Mouse (Mus musculus) granulocyte monocyte progenitor cell, adult 5-6 weeks (primary cell): ENCODE results near the gene Kmt2a. TPM values are rescaled to one million over a fixed set of nuclear protein-coding genes. Genes with fewer than 3 reads are reported as not detected.
A peak's percentile ranks its signal among the peaks of the same experiment; 100 is the strongest.

Experiments used
- ATAC-seq: replicated peaks from 2 replicates; pipeline ENCODE4 v1.8.0; 2016; ENCODE audit warnings: mild to moderate bottlenecking, moderate TSS enrichment, inconsistent platforms; ENCODE audit not compliant: poor library complexity, severe bottlenecking
- total RNA-seq, 2 experiments: library from RNA; stranded (forward) in 1 of 2; stranded (reverse) in 1 of 2; fragments of 200-712, 200-1000 nt in 1 of 2; fragments of >200 nt in 1 of 2; fragmentation: Nextera tagmentation in 1 of 2; gene quantifications; 2 replicates each; pipeline ENCODE4 v1.2.3; 2014 to 2017

Kmt2a gene
- total RNA-seq (2014; fragmentation: Nextera tagmentation) (83.6 and 93.1 TPM in 2 replicates), total RNA-seq (2017) (7.4 and 10.8 TPM in 2 replicates)

DNA sequence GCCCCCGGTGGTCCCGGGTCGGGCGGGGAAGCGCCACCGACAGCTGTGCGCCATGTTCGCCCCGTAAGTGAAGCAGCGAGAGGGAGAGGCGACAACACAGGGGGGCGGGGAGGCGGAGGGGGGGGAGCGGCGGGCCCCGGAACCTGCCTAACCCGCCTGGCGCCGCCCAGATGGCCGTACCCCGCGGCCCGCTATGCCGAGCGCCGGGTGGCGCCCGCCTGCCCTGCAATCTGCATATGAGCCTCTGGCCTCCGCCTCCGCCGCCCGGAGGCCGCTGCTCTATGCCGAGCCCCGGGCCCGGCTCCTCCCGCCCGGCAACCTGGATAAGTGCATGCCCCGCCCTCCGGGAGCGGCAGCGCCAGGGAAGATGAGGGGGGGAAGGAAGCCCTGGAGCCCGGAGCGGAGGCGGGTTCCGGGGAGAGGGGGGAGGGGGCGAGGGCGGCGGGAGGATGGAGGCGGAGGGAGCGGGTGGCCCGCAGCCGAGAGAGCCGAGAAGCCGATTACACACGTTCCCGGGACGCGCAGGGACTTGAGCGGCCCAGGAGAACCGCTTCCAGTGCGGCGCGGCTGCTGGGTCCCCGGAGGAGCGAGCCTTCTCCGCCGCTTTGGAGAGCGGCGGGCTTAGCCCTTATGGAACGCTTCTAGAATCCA, at the start of gene Kmt2a:
Gene Kmt2a, minus strand, starts transcription at position 76 of the 651 bp plus-strand sequence.
- peak; percentile 82 for ATAC-seq

DNA sequence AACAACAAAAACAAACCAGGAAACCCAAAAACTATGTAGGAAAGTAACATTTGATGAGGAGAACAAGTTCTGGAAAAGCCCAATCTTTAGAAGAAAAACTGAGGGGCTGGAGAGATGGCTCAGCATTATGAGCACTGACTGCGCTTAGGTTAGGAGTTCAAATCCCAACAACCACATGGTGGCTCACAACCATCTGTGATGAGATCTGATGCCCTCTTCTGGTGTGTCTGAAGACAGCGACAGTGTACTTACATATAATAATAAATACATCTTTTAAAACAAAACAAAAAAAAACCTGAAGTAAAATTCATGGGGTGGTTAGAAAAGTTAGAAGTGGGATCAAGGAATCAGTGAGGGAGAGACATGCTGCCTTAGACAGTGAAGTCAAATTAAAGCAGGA, 40.4 kb upstream of the Kmt2a start:
- ATAC-seq = no peak

DNA sequence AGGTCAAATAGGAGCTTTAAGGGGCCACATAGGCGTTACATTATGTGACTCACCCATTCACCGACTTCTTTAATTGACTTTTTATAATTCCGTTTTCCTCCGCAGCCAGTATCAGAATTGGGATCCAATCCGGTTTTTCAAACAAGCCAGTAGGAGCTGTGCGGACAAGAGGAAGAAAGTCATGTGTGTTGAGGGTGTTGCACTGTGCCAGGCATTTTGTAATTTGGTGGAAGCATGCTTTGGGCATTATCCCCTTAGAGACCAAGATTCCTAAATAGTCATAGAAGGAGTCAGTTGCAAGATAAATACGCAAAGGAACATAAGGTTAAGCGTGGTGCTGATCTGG, 40.0 kb upstream of the Kmt2a start:
- ATAC-seq = peak; percentile 84

DNA sequence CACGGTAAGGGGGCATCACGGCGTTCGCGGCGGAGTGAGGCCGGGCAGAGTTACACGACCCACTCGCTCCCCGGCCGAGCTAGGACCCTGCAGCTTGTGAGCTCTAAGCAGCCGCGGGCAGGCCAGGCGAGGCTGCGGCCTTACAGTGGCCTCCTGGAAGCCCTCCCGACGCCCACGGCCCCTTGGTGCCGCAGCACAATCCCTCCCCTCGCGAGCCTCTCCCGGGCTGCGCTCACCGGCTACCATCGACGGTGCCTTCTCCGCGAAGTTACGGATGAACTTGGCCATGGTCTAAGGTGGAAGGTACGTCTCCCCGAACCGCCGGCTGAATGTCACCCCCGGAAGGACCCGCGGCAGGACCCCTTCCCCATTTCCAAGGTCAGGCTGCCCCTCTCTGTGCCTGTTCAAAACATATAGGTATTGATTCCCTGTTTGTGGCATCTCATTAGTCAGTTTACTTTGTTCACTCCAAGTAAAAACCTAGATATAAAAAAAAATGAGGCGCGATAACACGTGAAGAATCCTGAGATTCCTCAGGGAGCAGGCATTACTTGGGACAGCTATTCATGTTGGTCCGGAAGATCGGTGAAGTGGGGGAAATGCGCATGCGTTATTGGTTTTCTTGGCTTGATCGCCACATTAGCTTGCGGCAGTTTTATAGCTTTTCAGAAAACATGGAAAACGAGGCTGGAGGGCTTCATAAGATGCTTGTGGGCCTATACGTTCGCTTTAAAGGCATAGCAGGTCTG, 39.5 kb upstream of the Kmt2a start, which contains the start of gene Atp5l:
Gene Atp5l, minus strand, starts transcription at position 369 of the 749 bp plus-strand sequence.
- ATAC-seq = peak; percentile 75

DNA sequence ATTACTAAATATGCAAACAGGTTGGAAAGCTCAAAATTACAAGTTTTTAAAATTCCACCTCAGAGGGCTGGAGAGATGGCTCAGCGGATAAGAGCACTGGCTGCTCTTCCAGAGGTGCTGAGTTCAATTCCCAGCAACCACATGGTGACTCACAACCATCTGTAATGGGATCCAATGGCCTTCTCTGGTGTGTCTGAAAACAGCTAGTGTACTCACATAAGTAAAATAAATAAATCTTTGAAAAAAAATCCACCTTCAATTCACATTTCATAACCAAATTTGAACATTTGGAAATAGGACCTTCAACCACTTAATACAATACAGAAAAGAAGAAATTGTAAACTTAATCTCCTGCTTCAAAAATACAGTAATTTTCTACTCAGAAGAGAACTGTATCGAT, 38.5 kb upstream of the Kmt2a start:
- no peak for ATAC-seq

DNA sequence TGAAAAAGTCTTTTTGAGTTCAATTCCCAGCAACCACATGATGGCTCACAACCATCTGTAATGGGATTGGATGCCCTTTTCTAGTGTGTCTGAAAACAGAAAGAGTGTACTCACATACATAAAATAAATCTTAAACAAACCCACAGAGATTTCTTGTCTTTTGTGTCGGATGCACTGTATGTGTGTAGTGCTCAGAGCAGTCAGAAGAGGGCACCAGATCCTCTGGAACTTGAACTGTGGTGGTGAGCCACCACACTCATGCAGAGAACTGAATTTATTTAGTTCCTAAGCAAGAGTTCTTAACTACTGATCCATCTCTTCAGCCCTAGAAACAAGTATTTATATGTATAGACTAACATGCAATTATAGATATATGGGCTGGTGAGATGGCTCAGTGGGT, 35.1 kb upstream of the Kmt2a start:
- ATAC-seq = peak; percentile 51

DNA sequence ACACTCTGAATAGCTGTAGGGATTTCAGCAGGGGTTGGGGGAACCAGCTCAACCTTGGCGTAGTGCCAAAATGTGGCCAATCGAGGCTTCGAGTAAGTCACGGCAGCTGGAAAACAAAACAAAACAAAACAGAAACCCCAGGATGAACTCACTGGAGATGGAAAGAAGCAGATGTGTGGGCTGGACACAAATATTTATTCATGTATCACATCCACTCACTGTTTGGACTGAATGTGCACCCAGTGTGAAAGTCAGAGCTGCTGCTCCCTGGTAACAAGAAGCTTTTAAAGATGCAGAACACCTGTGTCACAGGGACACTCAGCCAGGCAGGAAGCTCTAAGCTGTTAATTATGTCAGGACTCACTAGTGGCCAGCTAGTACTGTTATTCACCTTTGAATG, 33.6 kb upstream of the Kmt2a start:
- no peak for ATAC-seq

DNA sequence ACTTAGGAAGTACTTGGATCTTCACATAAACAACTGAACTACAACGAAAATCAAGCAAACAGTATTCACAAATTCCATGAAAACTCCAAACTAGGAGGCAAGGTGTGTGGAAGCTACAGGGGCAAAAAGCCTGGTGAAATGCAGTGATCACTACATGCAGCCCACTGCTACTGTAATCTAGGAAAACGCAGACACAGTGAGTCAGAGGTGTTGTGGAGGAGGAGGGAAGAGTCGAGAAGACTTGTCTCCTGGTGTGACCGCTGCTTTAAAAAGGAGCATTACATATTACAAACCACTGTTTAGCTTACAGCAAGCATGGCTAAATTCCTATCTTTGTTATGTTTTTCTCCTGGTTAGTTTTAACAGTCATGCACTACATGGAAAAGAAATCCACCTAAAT, 30.3 kb upstream of the Kmt2a start:
- ATAC-seq = no peak

DNA sequence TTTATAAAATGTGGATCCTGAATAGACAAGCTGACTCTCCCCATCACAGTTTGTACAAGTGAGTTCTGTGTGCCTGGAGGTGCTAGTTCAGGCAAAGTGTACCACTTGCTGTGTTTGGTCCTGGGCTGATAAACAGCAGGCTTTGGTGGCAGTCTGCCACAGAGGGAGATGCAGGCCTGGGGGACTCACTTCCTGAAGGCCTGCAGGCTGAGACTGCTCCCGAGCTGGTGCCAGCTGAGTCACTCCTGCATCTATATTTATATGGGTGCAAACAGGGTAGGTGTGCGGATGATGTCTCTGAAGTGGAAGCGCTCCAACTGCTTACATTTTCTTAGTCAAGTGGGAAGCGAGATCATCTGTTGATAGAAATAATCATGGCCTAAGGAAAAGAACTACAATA, 24.5 kb upstream of the Kmt2a start:
- peak; percentile 60; the same call in 1 of the 2 replicates for ATAC-seq

DNA sequence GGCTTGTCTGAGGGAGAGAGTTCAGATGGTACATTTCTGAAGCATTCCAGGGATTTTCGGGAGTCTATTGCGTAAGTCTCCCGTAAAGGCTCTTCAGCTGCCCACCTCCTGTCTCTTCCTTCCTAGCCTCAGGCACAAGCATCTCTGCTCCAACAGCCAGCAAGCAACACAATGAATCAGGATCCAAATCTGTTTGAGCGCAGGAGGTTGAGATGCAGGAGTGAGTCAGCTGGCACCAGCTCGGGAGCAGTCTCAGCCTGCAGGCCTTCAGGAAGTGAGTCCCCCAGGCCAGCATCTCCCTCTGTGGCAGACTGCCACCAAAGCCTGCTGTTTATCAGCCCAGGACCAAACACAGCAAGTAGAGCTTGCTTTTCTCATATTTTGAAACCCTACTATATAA, 23.9 kb upstream of the Kmt2a start:
- ATAC-seq = 0 out of 2 replicates have a peak, but pooled peaks have one; percentile 45

DNA sequence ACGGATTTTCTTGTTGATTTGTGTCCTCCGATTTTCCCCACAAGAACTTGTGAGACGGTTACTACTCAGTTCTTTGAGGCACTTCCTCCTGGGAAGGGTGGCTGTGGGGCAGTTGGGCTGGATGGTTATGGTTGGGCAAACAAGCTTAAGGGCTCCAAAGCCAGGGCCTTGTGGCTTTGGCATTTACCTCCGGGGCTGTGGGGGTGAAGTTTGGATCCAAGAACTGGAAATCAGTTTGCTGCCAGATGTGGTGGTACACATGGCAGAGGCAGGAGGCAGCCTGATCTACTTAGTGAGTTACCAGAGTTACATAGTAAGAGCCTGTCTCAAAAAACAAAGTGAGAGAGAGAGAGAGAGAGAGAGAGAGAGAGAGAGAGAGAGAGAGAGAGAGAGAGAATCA, 22.8 kb upstream of the Kmt2a start:
- ATAC-seq = no peak

DNA sequence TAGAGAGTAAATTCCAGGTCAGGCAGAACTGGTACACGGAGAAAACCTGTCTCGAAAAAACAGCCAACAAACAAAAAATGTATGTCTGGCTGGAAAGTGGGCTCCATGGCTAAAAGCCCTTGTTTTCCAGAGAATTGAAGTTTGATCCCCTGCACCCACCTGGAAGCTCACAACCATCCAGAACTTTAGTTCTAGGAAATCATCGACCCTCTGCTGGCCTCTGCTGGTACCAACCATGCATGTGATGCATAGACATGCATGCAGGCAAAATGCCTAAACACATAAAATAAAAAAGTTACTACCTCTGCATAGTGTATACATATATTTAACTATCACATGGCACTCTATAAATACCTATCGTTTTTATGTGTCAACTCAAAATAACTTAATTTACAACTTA, 19.3 kb upstream of the Kmt2a start:
- ATAC-seq = no peak

DNA sequence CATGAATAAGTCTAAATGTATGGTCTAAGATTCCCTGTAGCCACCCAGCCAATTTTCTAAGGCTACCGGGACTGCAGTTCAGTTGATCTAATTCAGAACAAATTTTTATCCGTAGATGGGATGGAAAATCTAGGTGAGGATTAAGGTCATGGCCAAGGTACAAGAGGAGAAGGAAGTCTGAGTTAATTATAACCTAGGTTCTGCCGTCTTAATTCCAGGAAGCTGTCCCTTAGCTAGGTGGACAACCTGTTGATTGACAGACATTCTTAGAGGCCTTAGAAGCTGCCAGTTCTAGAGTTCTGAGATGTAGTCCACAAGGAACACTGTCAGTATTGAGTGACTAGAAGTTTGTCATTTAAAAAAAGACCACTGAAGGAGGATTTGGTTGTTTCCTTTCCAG, 18.6 kb upstream of the Kmt2a start:
- ATAC-seq = no peak

DNA sequence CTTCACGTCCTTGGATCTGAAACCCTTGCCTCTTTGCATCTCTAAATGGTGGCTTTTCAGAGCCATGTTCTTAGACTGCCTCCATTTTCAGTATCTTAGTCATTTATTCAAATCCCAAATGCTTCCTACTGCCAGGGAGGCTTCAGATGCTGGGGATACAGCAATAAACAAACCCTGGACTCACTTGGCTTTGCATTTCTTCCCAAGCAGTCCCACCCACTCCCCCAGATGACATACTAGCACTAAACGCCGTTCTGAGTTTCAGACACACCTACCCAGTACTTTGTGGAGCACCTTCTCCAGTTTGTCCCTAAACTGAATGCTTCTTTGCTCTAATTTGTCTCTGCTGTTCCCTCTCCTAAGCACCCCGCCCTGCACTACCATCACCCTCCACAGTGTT, 15.9 kb upstream of the Kmt2a start:
- ATAC-seq = no peak

DNA sequence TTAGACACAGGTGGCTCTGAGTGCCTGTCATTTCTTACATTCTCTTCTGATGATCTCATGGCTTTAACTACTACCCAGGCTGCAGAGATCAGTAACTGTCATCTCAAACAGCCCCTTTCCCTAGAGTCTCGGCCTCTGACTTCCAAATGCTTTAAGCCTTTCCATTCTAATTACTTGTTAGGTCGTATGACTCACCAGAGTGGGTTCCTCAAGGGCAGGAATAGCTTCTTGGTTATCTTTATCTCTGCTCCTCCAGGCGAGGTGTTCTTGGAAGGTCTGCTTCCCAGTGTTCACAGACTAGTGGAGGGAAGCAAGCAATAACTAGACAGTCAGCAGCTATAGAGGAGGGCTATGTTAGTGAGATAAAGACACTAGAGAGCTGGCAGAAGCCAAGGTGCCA, 11.6 kb upstream of the Kmt2a start:
- ATAC-seq = no peak

DNA sequence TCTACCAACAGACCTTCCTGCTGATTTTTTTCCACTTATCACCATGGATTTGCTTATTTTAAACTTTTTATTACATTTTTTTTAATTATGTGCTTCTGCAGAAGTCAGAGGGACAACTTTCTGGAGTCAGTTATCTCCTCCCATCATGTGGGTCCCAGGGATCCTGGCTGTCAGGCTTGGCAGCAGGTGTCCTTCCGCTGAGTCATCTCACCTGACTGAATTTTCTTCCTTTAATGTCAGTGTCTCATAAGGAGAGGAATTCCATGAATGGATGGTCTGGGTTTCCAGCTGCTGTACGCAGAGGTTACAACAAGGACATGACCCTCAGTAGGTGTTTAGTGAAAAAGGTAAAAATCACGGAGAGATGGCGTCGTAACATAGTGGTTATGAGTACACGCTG, 10.1 kb upstream of the Kmt2a start:
- no peak for ATAC-seq

DNA sequence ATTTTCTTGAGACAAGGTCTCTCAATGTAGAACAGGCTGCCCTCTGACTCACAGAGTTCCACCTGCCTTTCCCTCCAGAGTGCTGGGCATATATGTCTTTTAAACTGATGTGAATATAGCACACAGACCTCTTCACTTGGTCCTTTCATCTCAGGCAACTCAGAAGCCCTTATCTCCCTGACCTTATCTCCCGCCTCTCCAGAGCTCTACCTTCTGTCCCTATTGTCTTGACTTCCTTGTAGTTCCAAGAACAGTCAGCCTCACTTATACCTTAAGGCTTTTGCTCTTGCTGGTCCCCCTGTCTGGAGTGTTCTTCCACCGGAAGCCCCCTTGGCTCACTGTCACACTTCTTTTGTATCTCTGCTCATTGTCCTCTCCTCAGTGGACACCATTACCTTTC, 9.0 kb upstream of the Kmt2a start:
- no peak for ATAC-seq

DNA sequence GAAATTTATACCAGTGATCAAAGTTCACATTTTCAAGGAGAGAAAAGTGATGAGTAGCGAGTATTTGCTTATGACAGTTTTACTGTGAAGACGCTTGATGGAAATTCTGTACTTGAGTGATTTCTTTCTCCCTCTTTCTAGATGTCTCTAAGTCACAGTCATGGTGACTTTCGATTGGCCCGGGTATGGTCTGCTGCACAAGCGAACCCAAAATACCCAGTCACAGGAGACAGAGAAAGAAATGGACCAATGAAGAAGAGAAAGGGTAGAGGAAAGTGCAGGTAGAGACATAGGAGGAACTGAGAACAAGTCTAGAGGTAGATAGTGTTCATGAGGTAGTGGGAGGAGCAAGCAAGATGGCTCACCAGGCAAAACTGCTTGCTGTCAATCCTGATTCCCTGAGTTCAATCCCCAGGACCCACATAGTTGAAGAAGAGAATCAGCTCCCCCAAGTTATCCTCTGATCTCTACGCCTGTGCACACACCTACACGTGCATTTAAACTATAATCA, 7.1 kb upstream of the Kmt2a start:
- no peak for ATAC-seq

DNA sequence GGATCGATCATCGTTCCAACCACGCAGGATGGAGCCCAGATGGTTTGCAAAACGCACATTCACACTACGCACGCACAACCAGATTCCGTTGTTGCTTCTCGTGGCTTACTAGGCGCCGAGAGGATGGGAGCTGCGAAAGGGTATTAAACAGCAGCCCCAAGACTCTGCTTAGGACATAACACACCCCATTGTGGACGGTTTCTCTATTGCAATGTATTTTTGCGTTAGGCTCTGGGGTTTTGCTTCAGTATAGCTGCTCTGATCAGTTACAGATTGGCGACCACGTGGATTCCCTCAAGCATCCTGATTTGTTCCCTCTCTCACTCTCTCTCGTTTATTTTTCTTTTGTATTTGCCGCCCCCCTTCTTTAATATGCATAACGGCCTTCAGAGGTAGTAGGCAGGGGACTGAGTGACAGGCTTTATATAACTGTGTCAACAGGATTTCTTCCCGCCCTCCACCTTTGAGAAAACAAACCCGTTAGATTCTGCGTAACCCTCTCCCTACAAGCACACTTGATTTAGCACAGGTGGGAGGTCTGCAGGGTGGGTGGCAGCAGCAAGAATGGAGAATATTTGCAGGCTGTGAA, 2.0 kb upstream of the Kmt2a start:
- no peak for ATAC-seq

DNA sequence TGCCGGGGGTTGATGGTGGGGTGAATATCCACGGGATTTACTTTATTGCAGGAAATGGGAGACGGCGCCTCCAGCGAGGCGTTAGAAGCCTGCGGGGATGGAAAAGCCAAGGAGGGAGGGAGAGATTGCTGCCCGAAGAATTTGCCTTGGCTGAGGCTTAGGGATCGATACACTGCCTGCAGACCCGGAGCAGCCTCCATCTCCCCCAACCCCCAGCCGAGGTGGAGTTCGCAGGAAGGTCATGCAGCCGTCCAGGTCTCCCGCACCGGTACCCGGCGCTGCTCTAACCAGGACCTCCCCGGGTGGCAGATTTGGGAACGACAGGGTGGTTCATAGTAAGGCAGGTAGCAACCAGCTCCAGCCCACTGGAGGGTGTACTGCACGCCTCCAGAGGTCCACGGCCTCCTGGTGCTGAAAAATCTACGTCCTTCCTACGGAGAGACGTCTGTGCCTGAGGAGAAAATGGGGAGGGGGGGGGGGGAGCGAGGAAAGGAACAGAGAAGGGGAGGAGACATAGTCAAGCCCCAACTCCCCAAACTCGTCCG, 1.4 kb upstream of the Kmt2a start:
- peak; percentile 45 for ATAC-seq

DNA sequence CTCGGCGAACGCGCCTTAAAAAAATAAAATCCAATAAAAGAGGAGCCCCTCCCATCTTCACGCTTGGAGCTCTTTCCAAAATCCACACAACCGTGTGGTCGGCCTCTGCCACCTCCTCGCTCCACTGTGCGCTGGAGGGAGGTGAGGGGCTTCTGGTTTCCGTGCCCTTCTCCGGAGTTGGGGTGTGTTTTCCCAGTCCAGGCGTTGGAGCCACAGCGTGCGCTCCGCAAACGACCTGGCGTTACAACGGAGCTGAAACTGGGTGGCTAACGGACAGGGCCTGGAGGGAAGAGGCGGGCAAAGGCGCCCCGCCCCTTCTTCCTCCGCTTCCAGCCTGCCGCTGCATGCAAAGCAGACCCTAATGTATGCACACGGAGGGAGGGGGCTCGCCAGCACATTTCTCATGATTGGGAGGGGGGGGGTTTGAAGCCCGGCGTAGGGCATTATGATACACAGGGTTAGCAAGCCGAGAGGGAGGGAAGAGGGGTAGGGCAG, 892 bp upstream of the Kmt2a start:
- peak; percentile 52 for ATAC-seq
